Mouse (Mus musculus) spleen, adult 2 months (tissue): ENCODE results near the gene Dhcr24.

Experiments used
- CTCF ChIP-seq: fragments of 200-500 bp; IDR thresholded peaks from 2 replicates; pipeline ENCODE4 v1.5.1; 2011; ENCODE audit warnings: mild to moderate bottlenecking, inconsistent platforms; ENCODE audit not compliant: insufficient read depth, insufficient read length, insufficient replicate concordance; ENCODE audit errors: extremely low read depth
- POLR2A ChIP-seq: fragments of 200-500 bp; IDR thresholded peaks from 2 replicates; pipeline ENCODE4 v1.6.1; 2011; ENCODE audit warnings: low read depth, low read length, inconsistent platforms

GRCm38 (mm10) chr4:106597055-106597454, 36.2 kb downstream of the Dhcr24 start:
- no peak for TF ChIP-seq CTCF
- no peak for TF ChIP-seq POLR2A
